Mouse (Mus musculus): ENCODE data around the gene Gm5431.
"Not testable (repeated sequence)": the region's sequence is repeated elsewhere in the genome, so short reads cannot be mapped to it uniquely, and the experiment has no call there.

The Gm5431 gene

GRCm38 (mm10) chr11:48871817-48872541, 30.0 kb downstream of the Gm5431 start:
- in situ Hi-C loops (cut with MboI, MseI), result loop anchor here (5.0 to 10.0 kb wide), 3 partner anchors 225 to 1343 kb away; partner anchors contain the start of genes Mgat4b and Sqstm1

DNA sequence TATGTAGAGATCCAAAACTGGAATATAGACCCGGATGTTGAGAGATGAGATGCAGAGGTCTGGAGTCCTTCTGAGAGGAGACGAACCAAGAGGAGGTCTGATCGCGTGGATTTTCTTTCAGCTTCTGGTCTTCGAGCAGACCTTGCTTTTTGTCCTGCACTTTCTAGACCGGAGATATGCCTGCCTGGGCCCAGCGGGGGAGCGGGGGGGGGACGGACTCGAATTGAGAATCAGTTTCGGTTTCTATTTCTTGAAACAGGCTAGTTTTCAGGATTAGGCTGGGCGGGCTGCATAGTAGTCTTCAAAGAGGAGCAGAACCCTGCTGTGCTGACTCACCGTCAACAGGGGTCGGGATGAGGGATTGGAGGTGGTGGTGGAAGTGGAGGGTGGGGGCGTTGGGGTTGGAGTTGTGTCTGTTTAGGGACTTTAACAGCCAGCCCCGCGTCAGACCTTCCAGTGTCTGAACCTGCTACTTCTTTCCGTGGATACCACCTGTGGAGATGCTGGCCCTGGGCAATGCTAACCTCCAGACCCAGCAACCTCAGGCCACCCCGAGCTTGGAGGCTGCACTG, 30.7 kb downstream of the Gm5431 start, which contains the start of gene Irgm1:
Gene Irgm1 (minus strand): TSS at position 483 of the 572 bp plus-strand sequence.
- in situ Hi-C loops (cut with MboI, MseI), result loop anchor here (5.0 to 10.0 kb wide), 3 partner anchors 226 to 1344 kb away; partner anchors contain the start of genes Mgat4b and Sqstm1

- in situ Hi-C loops (cut with MboI, MseI), result loop anchor here (5.0 to 10.0 kb wide), 3 partner anchors 227 to 1344 kb away; partner anchors contain the start of genes Mgat4b and Sqstm1
These were observed 31.2 kb downstream of the Gm5431 start for GRCm38 (mm10) chr11:48870781-48871180.

GRCm38 (mm10) chr11:48869380-48870110, 32.5 kb downstream of the Gm5431 start:
- in situ Hi-C loops (cut with MboI, MseI), result loop anchor here (5.0 to 10.0 kb wide), 4 partner anchors 228 to 1345 kb away; partner anchors contain the start of genes Mgat4b, Olfr1393 and Sqstm1

DNA sequence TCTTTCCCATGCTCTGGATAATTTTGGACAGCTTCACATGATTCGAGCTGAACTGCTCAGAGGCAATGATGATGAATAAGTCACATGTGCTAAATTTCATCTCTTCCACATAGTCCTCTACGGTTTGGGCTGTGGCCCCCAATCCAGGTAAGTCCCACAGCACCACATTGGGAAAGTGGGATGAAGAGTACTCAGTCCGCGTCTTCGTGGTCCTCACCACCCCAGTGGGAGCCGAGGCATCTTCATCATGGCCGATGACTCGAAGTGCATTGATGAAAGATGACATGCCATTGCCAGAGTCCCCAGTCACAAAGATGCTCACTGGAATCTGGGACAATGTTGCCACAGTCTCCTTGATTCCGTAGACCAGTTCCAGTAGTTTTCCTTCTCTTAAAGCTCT, 35.5 kb downstream of the Gm5431 start:
- in situ Hi-C loops (cut with MboI, MseI), result loop anchor here (10.0 kb wide), 1 partner anchor 408 kb away; the partner anchor contains the start of gene Olfr1393

GRCm38 (mm10) chr11:48863808-48864207, 38.2 kb downstream of the Gm5431 start:
- in situ Hi-C loops (cut with MboI, MseI), result loop anchor here (10.0 kb wide), 1 partner anchor 411 kb away; the partner anchor contains the start of gene Olfr1393

DNA sequence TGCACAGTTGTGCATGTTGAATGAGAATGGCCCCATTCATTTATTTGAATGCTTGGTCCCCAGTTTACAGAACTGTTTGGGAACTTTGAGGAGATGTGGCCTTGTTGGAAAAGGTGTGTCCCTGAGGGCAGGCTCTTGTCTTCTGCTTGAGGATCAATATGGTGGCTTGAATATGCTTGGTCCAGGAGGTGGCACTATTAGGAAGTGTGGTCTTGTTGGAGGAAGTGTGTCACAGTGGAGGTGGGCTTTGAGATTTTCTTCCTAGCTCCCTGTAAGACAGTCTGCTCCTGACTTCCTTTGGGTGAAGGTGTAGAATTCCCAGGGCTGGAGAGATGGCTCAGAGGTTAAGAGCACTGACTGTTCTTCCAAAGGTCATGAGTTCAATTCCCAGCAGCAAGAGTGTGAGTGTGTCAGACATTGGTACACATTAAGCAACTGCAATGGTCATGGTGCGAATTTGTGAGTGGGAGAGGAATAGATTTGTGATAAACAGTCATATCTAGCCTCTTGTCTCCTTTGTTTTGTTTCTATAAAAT, 39.2 kb downstream of the Gm5431 start:
- in situ Hi-C loops (cut with MboI, MseI), result loop anchor here (10.0 kb wide), 1 partner anchor 412 kb away; the partner anchor contains the start of gene Olfr1393

DNA sequence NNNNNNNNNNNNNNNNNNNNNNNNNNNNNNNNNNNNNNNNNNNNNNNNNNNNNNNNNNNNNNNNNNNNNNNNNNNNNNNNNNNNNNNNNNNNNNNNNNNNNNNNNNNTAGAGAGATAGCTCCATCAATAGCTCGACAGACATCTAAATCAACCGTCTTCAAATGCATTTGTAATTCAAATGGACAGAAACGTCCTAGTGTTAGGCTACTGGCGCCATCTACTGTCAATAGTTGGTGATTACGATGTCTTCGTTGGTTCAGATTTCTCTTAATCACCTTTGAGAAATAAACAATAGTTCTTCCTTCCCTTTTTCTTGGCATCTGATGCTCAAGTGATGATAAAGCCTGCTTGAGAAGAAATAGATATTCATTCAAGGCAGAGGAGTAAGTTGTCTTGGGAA, 43.0 kb downstream of the Gm5431 start:
- in situ Hi-C loops (cut with MboI, MseI), result no loop called here

DNA sequence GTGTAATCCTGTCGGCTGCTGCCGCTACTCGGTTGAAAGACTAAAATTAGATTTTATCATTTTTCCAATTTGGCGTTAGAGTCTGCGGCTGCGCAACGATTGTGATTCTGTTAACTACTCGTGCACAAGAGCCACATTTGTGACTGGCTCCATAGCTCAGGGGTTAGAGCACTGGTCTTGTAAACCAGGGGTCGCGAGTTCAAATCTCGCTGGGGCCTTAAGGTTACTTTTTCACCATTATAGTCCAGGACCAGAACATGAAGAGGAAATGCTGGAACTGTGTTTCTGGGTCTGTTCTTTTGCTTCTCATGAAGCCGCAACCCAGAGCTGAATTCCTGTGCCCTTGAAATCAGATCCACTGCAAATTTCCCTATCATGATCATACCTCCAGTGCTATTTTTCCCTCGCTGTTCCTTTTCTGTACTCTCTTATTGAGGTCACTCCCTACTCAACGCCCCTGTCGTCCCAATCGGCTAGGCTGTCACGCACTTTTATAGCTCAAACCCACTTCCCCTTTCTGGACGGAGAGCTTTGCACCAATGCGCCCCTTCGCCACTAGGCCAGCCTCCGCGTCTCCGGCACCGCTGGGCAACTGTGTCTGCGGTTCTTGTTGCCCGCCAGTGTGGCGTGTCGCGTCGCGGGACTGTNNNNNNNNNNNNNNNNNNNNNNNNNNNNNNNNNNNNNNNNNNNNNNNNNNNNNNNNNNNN, 48.4 kb downstream of the Gm5431 start:
- in situ Hi-C loops (cut with MboI, MseI), result loop anchor here (5.0 kb wide), 1 partner anchor 66 kb away; no protein-coding TSS in a partner anchor

DNA sequence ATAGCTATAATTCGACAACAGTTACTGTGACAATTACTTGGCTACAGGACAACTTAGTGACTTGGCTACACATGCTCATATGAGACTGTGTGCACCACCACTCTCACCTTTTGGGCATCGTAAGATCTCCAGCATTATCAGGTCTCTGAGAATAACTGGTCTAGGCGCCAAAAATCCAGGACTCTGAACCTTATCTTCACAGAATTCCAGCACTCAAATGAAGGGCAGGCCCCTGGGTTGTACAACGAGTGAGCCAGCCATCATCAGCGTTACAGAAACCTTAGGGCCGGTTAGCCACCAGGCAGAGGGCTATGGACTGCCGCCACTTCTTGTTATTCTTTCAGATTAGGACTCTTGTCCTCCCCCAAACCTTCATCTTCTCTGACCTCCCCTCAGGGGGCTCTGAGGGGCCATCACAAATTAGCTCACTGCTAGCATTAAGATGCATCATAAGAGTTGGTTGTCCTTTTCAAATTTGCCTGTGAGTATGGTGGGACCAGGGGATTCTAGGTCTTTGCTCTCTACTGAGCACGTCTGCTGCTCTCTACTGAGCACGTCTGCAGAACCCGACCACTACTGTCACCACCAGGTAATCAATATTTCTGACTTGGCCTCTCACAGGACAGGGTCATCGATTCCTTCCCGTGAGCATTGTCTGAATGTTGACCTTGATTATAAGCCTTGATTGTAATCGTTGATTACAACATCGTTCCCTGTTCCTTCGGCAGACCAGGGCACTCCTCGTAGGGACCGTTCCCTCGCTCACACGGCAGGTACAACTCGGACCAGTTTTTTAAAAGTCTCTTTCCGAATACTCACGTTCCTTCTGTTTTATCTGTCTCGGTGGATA, 49.2 kb downstream of the Gm5431 start:
- in situ Hi-C loops (cut with MboI, MseI), result loop anchor here (5.0 kb wide), 1 partner anchor 66 kb away; no protein-coding TSS in a partner anchor

- in situ Hi-C loops (cut with MboI, MseI), result loop anchor here (5.0 kb wide), 1 partner anchor 65 kb away; no protein-coding TSS in a partner anchor
These were observed 49.8 kb downstream of the Gm5431 start for GRCm38 (mm10) chr11:48852190-48852589.

DNA sequence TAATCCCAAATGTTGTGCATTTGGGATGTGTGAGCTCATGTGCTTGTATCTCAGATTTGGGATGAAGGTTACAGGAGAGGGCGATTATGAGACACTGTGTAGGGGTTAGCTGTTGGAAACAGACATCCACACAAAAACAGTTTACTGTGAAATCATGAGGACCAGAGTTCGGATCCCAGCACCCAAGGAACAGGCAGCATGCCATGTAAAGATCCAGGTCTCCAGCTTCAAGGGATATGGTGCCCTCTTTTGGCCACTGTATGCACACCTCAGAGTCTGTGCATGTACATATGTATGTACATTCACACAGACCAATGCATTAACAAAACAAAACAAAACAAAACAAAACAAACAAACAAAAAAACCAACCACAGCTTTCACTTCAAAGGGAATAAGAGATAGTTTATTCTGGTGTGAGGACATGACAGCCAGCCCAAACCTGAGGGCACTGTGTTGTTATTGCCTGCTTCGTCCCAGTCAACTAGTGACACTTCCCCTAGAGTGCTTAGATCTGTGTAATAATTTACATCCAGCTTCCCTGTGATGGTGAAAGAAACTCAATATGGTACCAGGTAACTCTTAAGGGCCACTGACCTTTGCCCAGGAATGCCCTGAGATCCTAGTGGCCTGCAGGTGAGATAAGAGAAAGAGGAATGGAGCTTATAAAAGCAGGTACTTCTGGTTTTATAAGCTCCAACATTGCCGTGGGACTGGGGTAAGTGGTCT, 50.6 kb downstream of the Gm5431 start:
- in situ Hi-C loops (cut with MboI, MseI), result loop anchor here (5.0 kb wide), 1 partner anchor 64 kb away; no protein-coding TSS in a partner anchor

GRCm38 (mm10) chr11:48850240-48850639, 51.8 kb downstream of the Gm5431 start:
- in situ Hi-C loops (cut with MboI, MseI), result loop anchor here (5.0 kb wide), 1 partner anchor 63 kb away; no protein-coding TSS in a partner anchor

DNA sequence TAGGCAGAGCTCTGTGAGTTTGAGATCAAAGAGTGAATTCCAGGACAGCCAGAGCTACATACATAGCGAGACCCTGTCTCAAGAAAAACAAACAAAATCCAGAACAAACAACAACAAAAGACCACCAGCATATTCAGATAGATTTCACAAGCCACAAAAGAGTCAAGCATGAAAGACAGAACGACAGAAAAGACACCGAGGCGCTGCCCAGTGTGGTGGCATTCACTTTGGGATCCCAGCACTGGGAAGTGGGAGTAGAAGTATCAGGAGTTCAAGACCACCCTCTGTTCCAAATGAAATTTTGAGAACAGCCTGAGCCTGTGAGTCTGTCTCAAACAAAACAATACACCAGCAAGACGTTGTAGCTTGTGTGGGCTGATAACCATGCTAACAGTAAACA, 55.1 kb downstream of the Gm5431 start:
- in situ Hi-C loops (cut with MboI, MseI), result no loop called here

GRCm38 (mm10) chr11:48846362-48846761, 55.7 kb downstream of the Gm5431 start:
- in situ Hi-C loops (cut with MboI, MseI), result not testable (repeated sequence)

GRCm38 (mm10) chr11:48845244-48845815, 56.7 kb downstream of the Gm5431 start:
- in situ Hi-C loops (cut with MboI, MseI), result no loop called here

DNA sequence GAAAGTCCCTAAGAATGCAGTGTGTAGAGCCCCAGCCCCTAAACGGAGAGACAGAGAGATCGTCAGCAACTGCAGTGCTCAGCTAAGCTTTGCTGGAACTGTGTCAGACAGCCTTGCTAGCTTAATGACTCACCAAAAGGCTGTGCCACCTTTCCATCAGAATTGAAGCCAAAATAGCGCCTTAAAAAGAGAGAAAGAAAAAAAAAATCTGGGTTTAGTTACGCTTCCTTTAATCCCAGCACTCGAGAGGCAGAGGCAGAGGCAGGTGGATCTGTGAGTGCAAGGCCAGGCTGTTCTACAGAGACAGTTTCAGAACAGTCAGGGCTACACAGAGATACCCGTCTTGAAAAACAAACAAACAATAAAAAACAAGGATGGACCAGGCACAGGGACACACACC, 57.7 kb downstream of the Gm5431 start:
- in situ Hi-C loops (cut with MboI, MseI), result no loop called here

GRCm38 (mm10) chr11:48843202-48843601, 58.8 kb downstream of the Gm5431 start:
- in situ Hi-C loops (cut with MboI, MseI), result no loop called here

- in situ Hi-C loops (cut with MboI, MseI), result no loop called here
These were observed 59.6 kb downstream of the Gm5431 start for GRCm38 (mm10) chr11:48842378-48842792.
